Mouse (Mus musculus) 3T3-L1 (cell line): ENCODE results near the gene Wfdc8.

Experiments
- DNase-seq: peaks from one replicate; pipeline ENCODE4 v3.0.0-alpha.2; 2015; ENCODE audit warnings: low read depth, low spot score

The Wfdc8 gene

GRCm38 (mm10) chr2:164562391-164563188 lies 50.8 kb downstream of the Wfdc8 start, which contains the start of gene Wfdc2:
Gene Wfdc2, plus strand, starts transcription at chr2:164562413.
- DNase-seq: no peak

- DNase-seq: no peak
These were observed 53.3 kb downstream of the Wfdc8 start for GRCm38 (mm10) chr2:164560106-164560505.

GRCm38 (mm10) chr2:164558991-164559645 lies 54.3 kb downstream of the Wfdc8 start:
- peak; percentile 25 for DNase-seq

- DNase-seq: no peak
These were observed 55.0 kb downstream of the Wfdc8 start for GRCm38 (mm10) chr2:164558426-164558825.

- DNase-seq: no peak
These were observed 61.9 kb downstream of the Wfdc8 start for GRCm38 (mm10) chr2:164551502-164551901.

GRCm38 (mm10) chr2:164550895-164551269 lies 62.5 kb downstream of the Wfdc8 start:
- no peak for DNase-seq

GRCm38 (mm10) chr2:164549963-164550894 lies 63.2 kb downstream of the Wfdc8 start:
- DNase-seq: no peak

- peak; percentile 63 for DNase-seq
These were observed 64.1 kb downstream of the Wfdc8 start for GRCm38 (mm10) chr2:164549338-164549737.
